Mouse (Mus musculus): ENCODE results near the gene Slc38a10. TPM values are rescaled to one million over a fixed set of nuclear protein-coding genes. Genes with fewer than 3 reads are reported as not detected.

Gene Slc38a10
- polyA plus RNA-seq, 1 experiment from 2014 or later: 94.5 TPM

GRCm38 (mm10) chr11:120085891-120086627 is 65.1 kb downstream of the Slc38a10 start:
- H3K36me3 ChIP-seq: peaks cover 39% of the 10 kb centered on the region
- H3K4me2 ChIP-seq (replicated peaks): peak overlapping the region; percentile 76
- WGBS: under 1% methylated on average over 25 of the region's 25 CpGs
- H3K9ac ChIP-seq: peak overlapping the region; percentile 93
- ATAC-seq (ENCODE audit: low FRiP score, low read depth): peak; percentile 9; the same call in 1 of the 2 replicates
- H3K27me3 ChIP-seq: no peaks in the 10 kb centered on the region
- H3K4me1 ChIP-seq: peaks cover 10% of the 10 kb centered on the region
- H3K9me3 ChIP-seq: no peaks in the 10 kb centered on the region
- H3K27ac ChIP-seq: peak overlapping the region; percentile 77
- H3K4me3 ChIP-seq: peak overlapping the region; percentile 86

DNA sequence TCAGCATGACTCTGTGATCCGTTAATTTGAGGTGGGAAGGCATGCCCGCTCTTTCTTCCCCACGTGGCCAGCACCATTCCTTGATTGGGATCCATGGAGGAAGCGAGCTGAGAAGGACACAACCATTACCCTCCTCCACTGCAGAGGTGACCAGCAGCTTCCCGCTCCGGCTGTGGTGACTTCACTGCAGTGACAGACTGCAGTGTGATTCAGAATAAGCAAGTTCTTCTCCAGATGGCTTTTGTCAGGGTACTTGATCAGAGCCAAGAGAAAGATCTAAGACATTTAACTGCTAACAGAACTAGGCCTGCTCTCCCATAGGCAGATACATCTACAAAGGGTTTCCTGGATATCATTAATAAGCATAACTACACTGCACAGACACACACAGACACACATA is 70.9 kb downstream of the Slc38a10 start:
- WGBS: 89% methylated on average over 6 of the region's 6 CpGs
- ATAC-seq (ENCODE audit: low FRiP score, low read depth): no peak
- Histone ChIP-seq H3K4me2 (replicated peaks) (no peak overlapping the region), H3K4me1 (peaks cover 8% of the 10 kb centered on the region), H3K4me3 (no peak overlapping the region), H3K9ac (no peak overlapping the region), H3K9me3 (no peaks in the 10 kb centered on the region), H3K36me3 (peaks cover 85% of the 10 kb centered on the region), H3K27me3 (no peaks in the 10 kb centered on the region), H3K27ac (no peak overlapping the region)

GRCm38 (mm10) chr11:120076191-120076590 is 75.0 kb downstream of the Slc38a10 start:
- no peak overlapping the region for H3K27ac ChIP-seq
- H3K4me2 ChIP-seq (replicated peaks): no peak overlapping the region
- H3K4me3 ChIP-seq: no peak overlapping the region
- H3K36me3 ChIP-seq: peaks cover 95% of the 10 kb centered on the region
- H3K27me3 ChIP-seq: no peaks in the 10 kb centered on the region
- WGBS: 85% methylated on average over 3 of the region's 3 CpGs
- H3K9me3 ChIP-seq: no peaks in the 10 kb centered on the region
- ATAC-seq (ENCODE audit: low FRiP score, low read depth): no peak
- peaks cover 14% of the 10 kb centered on the region for H3K4me1 ChIP-seq
- no peak overlapping the region for H3K9ac ChIP-seq

- H3K27me3 ChIP-seq: no peaks in the 10 kb centered on the region
- 90% methylated on average over 9 of the region's 9 CpGs for WGBS
- peaks cover 14% of the 10 kb centered on the region for H3K4me1 ChIP-seq
- no peaks in the 10 kb centered on the region for H3K9me3 ChIP-seq
- no peak overlapping the region for H3K9ac ChIP-seq
- no peak for ATAC-seq (ENCODE audit: low FRiP score, low read depth)
- H3K4me2 ChIP-seq (replicated peaks): no peak overlapping the region
- no peak overlapping the region for H3K4me3 ChIP-seq
- H3K27ac ChIP-seq: no peak overlapping the region
- H3K36me3 ChIP-seq: peaks cover 96% of the 10 kb centered on the region
Measured at GRCm38 (mm10) chr11:120072986-120073647, 78.0 kb downstream of the Slc38a10 start.

- no peak overlapping the region for H3K27ac ChIP-seq
- ATAC-seq (ENCODE audit: low FRiP score, low read depth): no peak
- peaks cover 97% of the 10 kb centered on the region for H3K36me3 ChIP-seq
- no peak overlapping the region for H3K4me2 ChIP-seq (replicated peaks)
- H3K4me3 ChIP-seq: no peak overlapping the region
- no peak overlapping the region for H3K9ac ChIP-seq
- 79% methylated on average over 7 of the region's 7 CpGs for WGBS
- peaks cover 14% of the 10 kb centered on the region for H3K4me1 ChIP-seq
- no peaks in the 10 kb centered on the region for H3K27me3 ChIP-seq
- H3K9me3 ChIP-seq: no peaks in the 10 kb centered on the region
Measured at GRCm38 (mm10) chr11:120071731-120072320, 79.3 kb downstream of the Slc38a10 start.

- no peak overlapping the region for H3K9ac ChIP-seq
- ATAC-seq (ENCODE audit: low FRiP score, low read depth): no peak
Measured at GRCm38 (mm10) chr11:120071065-120071464, 80.1 kb downstream of the Slc38a10 start.

GRCm38 (mm10) chr11:120070286-120070930 is 80.7 kb downstream of the Slc38a10 start:
- Histone ChIP-seq H3K27ac (no peak overlapping the region), H3K4me2 (replicated peaks) (no peak overlapping the region), H3K27me3 (no peaks in the 10 kb centered on the region), H3K36me3 (peaks cover 97% of the 10 kb centered on the region), H3K9ac (no peak overlapping the region), H3K4me3 (no peak overlapping the region), H3K9me3 (no peaks in the 10 kb centered on the region), H3K4me1 (peaks cover 9% of the 10 kb centered on the region)
- WGBS: 90% methylated on average over 27 of the region's 27 CpGs
- no peak for ATAC-seq (ENCODE audit: low FRiP score, low read depth)

More at GRCm38 (mm10) chr11:120071065-120071464, 80.1 kb downstream of the Slc38a10 start:
- H3K9me3 ChIP-seq: no peaks in the 10 kb centered on the region
- no peak overlapping the region for H3K4me2 ChIP-seq (replicated peaks)
- H3K27me3 ChIP-seq: no peaks in the 10 kb centered on the region
- H3K4me1 ChIP-seq: peaks cover 14% of the 10 kb centered on the region
- H3K27ac ChIP-seq: no peak overlapping the region
- no peak overlapping the region for H3K4me3 ChIP-seq
- 64% methylated on average over 12 of the region's 12 CpGs for WGBS
- H3K36me3 ChIP-seq: peaks cover 97% of the 10 kb centered on the region

- Histone ChIP-seq H3K27me3 (no peaks in the 10 kb centered on the region), H3K36me3 (peaks cover 99% of the 10 kb centered on the region), H3K4me1 (no peaks in the 10 kb centered on the region), H3K4me3 (no peak overlapping the region), H3K27ac (no peak overlapping the region), H3K4me2 (replicated peaks) (no peak overlapping the region), H3K9me3 (no peaks in the 10 kb centered on the region), H3K9ac (no peak overlapping the region)
- WGBS: 38% methylated on average over 11 of the region's 11 CpGs
- ATAC-seq (ENCODE audit: low FRiP score, low read depth): no peak
Measured at GRCm38 (mm10) chr11:120069261-120069660, 81.9 kb downstream of the Slc38a10 start.

GRCm38 (mm10) chr11:120067834-120068233 is 83.3 kb downstream of the Slc38a10 start:
- Histone ChIP-seq H3K36me3 (peaks cover 97% of the 10 kb centered on the region), H3K9me3 (no peaks in the 10 kb centered on the region), H3K9ac (0 out of 2 replicates have a peak overlapping the region, but pooled peaks have one; percentile 25), H3K4me2 (replicated peaks) (no peak overlapping the region), H3K4me1 (no peaks in the 10 kb centered on the region), H3K27me3 (no peaks in the 10 kb centered on the region), H3K27ac (no peak overlapping the region), H3K4me3 (no peak overlapping the region)
- WGBS: 61% methylated on average over 17 of the region's 17 CpGs
- ATAC-seq (ENCODE audit: low FRiP score, low read depth): no peak

DNA sequence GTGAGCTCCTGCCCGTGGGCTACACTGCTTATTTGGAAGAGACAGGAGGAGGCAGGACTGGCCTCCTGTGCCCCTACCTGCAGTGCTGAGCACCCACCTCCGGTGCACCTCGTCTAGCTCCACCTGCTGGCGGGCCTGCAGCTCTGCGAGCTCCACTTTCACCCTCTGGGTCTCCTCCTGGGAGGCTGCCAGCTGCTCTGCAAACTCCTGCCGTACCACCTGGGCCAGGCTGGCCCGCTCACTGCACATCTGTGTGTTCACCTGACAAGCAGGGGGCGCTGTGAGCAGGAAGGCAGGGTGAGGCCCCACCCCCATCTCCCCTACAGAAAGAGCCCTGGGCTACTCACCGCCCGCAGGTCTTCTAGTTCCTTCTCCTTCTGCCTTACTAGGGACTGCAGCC is 85.9 kb downstream of the Slc38a10 start:
- Histone ChIP-seq H3K36me3 (peaks cover 72% of the 10 kb centered on the region), H3K27ac (peak overlapping the region; percentile 3; the same call in 1 of the 2 replicates), H3K4me1 (no peaks in the 10 kb centered on the region), H3K27me3 (no peaks in the 10 kb centered on the region), H3K4me2 (replicated peaks) (no peak overlapping the region), H3K9ac (no peak overlapping the region), H3K4me3 (no peak overlapping the region), H3K9me3 (no peaks in the 10 kb centered on the region)
- WGBS: 31% methylated on average over 10 of the region's 10 CpGs
- ATAC-seq (ENCODE audit: low FRiP score, low read depth): no peak

GRCm38 (mm10) chr11:120064668-120065040 is 86.5 kb downstream of the Slc38a10 start:
- WGBS: 92% methylated on average over 11 of the region's 11 CpGs
- Histone ChIP-seq H3K27ac (no peak overlapping the region; the same call in 1 of the 2 replicates), H3K9me3 (no peaks in the 10 kb centered on the region), H3K4me1 (no peaks in the 10 kb centered on the region), H3K36me3 (peaks cover 66% of the 10 kb centered on the region), H3K27me3 (no peaks in the 10 kb centered on the region), H3K4me2 (replicated peaks) (no peak overlapping the region), H3K9ac (no peak overlapping the region), H3K4me3 (no peak overlapping the region)
- ATAC-seq (ENCODE audit: low FRiP score, low read depth): no peak
